Mouse (Mus musculus) forebrain, embryonic 16.5 days (tissue): Measurements from ENCODE around the gene Bmp3. TPM values are rescaled to one million over a fixed set of nuclear protein-coding genes. Genes with fewer than 3 reads are reported as not detected.

Experiments used
- ATAC-seq: fragments of 200-750 bp; cut with Nextera tagmentation; 2 replicates; pipeline ENCODE4 v1.8.0; 2017; ENCODE audit warnings: mild to moderate bottlenecking, moderate library complexity
- H3K27ac ChIP-seq: fragments of 300-500 bp; sonication (generic); 2 replicates; pipeline ENCODE4 v1.5.1; 2014; ENCODE audit warnings: low read length, control low read depth
- H3K27me3 ChIP-seq: fragments of 300-500 bp; sonication (generic); replicated peaks from 2 replicates; pipeline ENCODE4 v1.6.1; 2014; ENCODE audit warnings: low read length; ENCODE audit not compliant: control insufficient read depth, insufficient read depth
- H3K36me3 ChIP-seq: fragments of 300-500 bp; sonication (generic); 2 replicates; pipeline ENCODE4 v1.6.1; 2014; ENCODE audit not compliant: control insufficient read depth, insufficient read depth
- H3K4me1 ChIP-seq: fragments of 300-500 bp; sonication (generic); replicated peaks from 2 replicates; pipeline ENCODE4 v1.6.1; 2014; ENCODE audit warnings: low read length; ENCODE audit not compliant: control insufficient read depth, insufficient read depth
- H3K4me2 ChIP-seq: fragments of 300-500 bp; sonication (generic); 2 replicates; pipeline ENCODE4 v1.6.1; 2014; ENCODE audit warnings: mild to moderate bottlenecking, low read length, control low read depth
- H3K4me3 ChIP-seq: fragments of 300-500 bp; sonication (generic); replicated peaks from 2 replicates; pipeline ENCODE4 v1.5.1; 2014; ENCODE audit warnings: mild to moderate bottlenecking, low read length, control low read depth
- H3K9ac ChIP-seq: fragments of 300-500 bp; sonication (generic); replicated peaks from 2 replicates; pipeline ENCODE4 v1.6.1; 2014; ENCODE audit warnings: low read depth, low read length, control low read depth
- H3K9me3 ChIP-seq: fragments of 300-500 bp; sonication (generic); 2 replicates; pipeline ENCODE4 v1.6.1; 2016; ENCODE audit warnings: low read length; ENCODE audit not compliant: control insufficient read depth
- WGBS: fragments of 180-500 bp; shearing (Covaris S2); extraction: QIAGEN DNeasy Blood & Tissue Kit; methylation state at CpG from one replicate; pipeline ENCODE4 v1.1.7; 2014; 5-methylcytosine and 5-hydroxymethylcytosine counted together
- polyA plus RNA-seq: library from polyadenylated mRNA; unstranded; fragments of >200 nt; fragmentation: Nextera tagmentation; extraction: Ambion mirVana; gene quantifications from 2 replicates; pipeline ENCODE4 v1.2.1, GENCODE M21; 2015

Gene Bmp3
- polyA plus RNA-seq: 1.8 and 2.1 TPM in 2 replicates

GRCm38 (mm10) chr5:98854264-98854626 lies at the start of gene Bmp3:
Gene Bmp3 (plus strand): TSS chr5:98854415.
- peak within 1 kb of the TSS; percentile 55 for H3K4me3 ChIP-seq
- no peak within 1 kb of the TSS for H3K27ac ChIP-seq
- H3K4me1 ChIP-seq: peaks cover 10% of the 10 kb centered on the region
- 0% methylated on average over 10 of the region's 10 CpGs for WGBS
- H3K27me3 ChIP-seq: peaks cover 2% of the 10 kb centered on the region
- no peaks in the 10 kb centered on the region for H3K9me3 ChIP-seq
- H3K36me3 ChIP-seq: no peaks in the 10 kb centered on the region
- peak within 1 kb of the TSS; percentile 99 for H3K4me2 ChIP-seq
- peak within 1 kb of the TSS; percentile 54 for H3K9ac ChIP-seq
- ATAC-seq: peak; percentile 78

GRCm38 (mm10) chr5:98804761-98805160 lies 49.5 kb upstream of the Bmp3 start:
- Histone ChIP-seq H3K9ac (no peak overlapping the region), H3K4me3 (no peak overlapping the region), H3K4me1 (peaks cover 4% of the 10 kb centered on the region; the same call in 1 of the 2 replicates), H3K27ac (no peak overlapping the region), H3K27me3 (no peaks in the 10 kb centered on the region), H3K36me3 (no peaks in the 10 kb centered on the region), H3K9me3 (no peaks in the 10 kb centered on the region), H3K4me2 (no peak overlapping the region)
- ATAC-seq: no peak
- 88% methylated on average over 6 of the region's 6 CpGs for WGBS

DNA sequence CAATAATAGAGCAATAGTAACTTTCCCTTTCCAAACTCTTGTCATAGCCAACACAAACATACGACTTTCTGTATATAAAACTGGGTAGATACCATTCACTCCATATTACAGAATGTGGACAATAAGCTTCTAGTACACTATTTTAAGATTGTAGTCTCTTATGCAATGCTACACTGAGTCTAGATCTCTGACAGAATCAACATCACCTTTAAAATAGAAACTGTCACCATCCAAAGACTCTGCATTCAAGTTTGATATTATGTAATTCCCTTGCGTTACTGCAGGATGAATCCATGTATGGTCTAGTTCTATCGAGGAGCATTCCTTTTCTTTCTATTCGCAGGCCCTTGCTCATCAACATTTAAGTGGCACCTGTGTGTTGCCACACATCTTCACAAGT lies 47.7 kb upstream of the Bmp3 start:
- ATAC-seq: no peak
- Histone ChIP-seq H3K9ac (no peak overlapping the region), H3K36me3 (no peaks in the 10 kb centered on the region), H3K27ac (no peak overlapping the region), H3K9me3 (no peaks in the 10 kb centered on the region), H3K4me3 (no peak overlapping the region), H3K4me2 (no peak overlapping the region), H3K27me3 (no peaks in the 10 kb centered on the region), H3K4me1 (peaks cover 3% of the 10 kb centered on the region; the same call in 1 of the 2 replicates)
- 92% methylated on average over 4 of the region's 4 CpGs for WGBS

DNA sequence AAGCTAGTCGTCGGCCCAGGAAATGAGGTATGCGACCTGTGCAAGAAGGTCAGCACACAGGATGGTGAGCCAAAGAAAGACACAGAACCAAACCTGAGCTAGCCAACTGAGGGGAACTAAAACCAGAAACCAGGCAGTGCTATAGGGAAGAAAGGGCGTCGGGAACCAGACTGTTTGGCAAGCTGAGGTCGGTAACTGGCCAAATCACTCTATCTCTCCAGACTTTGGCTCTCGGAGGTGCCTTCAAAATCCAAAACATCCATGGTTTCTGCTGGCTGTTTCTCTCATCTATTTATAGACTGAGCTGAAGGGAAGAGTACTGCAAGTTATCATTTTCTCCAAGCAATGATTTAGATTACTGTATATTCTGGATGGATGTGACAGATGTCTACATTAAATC lies 47.2 kb upstream of the Bmp3 start:
- no peaks in the 10 kb centered on the region for H3K4me1 ChIP-seq
- ATAC-seq: no peak
- H3K9ac ChIP-seq: no peak overlapping the region
- H3K27me3 ChIP-seq: no peaks in the 10 kb centered on the region
- H3K4me3 ChIP-seq: no peak overlapping the region
- WGBS: 78% methylated on average over 7 of the region's 7 CpGs
- H3K27ac ChIP-seq: no peak overlapping the region
- H3K4me2 ChIP-seq: no peak overlapping the region
- H3K36me3 ChIP-seq: no peaks in the 10 kb centered on the region
- H3K9me3 ChIP-seq: no peaks in the 10 kb centered on the region

GRCm38 (mm10) chr5:98807953-98808352 lies 46.3 kb upstream of the Bmp3 start:
- H3K9ac ChIP-seq: no peak overlapping the region
- no peak for ATAC-seq
- no peaks in the 10 kb centered on the region for H3K4me1 ChIP-seq
- H3K36me3 ChIP-seq: no peaks in the 10 kb centered on the region
- H3K27ac ChIP-seq: no peak overlapping the region
- no peak overlapping the region for H3K4me2 ChIP-seq
- H3K9me3 ChIP-seq: 0 out of 2 replicates have a peak, but pooled peaks cover 2% of the 10 kb centered on the region
- H3K4me3 ChIP-seq: no peak overlapping the region
- H3K27me3 ChIP-seq: no peaks in the 10 kb centered on the region
- 81% methylated on average over 9 of the region's 9 CpGs for WGBS

DNA sequence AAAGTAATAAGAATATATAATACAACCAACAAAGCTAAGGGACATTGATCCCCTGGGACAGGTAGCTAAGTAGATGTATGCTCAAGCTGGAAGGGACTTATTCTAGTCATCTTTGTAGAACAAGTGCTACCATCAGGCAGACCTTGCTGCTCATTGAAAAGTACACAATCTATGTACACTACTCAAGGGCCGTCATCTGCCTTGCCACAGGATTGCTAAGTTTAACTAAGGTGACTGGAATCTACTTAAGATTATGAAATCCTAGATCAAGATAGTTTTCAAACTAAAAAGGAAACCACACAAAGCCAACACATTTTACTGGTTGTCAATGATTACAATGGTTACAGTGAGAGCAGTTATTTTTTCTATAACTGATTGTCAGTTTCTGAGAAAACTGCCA lies 41.8 kb upstream of the Bmp3 start:
- 94% methylated on average over 1 of the region's 1 CpGs for WGBS
- no peak overlapping the region for H3K4me2 ChIP-seq
- no peaks in the 10 kb centered on the region for H3K4me1 ChIP-seq

GRCm38 (mm10) chr5:98815269-98815668 lies 38.9 kb upstream of the Bmp3 start:
- ATAC-seq: no peak
- Histone ChIP-seq H3K27ac (no peak overlapping the region), H3K4me1 (no peaks in the 10 kb centered on the region), H3K36me3 (no peaks in the 10 kb centered on the region), H3K9me3 (0 out of 2 replicates have a peak, but pooled peaks cover 2% of the 10 kb centered on the region), H3K9ac (no peak overlapping the region), H3K4me3 (no peak overlapping the region), H3K27me3 (no peaks in the 10 kb centered on the region), H3K4me2 (no peak overlapping the region)
- WGBS: 76% methylated on average over 1 of the region's 1 CpGs

More for the DNA sequence above, 41.8 kb upstream of the Bmp3 start:
- H3K27me3 ChIP-seq: no peaks in the 10 kb centered on the region
- H3K4me3 ChIP-seq: no peak overlapping the region
- no peak overlapping the region for H3K9ac ChIP-seq
- H3K27ac ChIP-seq: no peak overlapping the region
- H3K9me3 ChIP-seq: 0 out of 2 replicates have a peak, but pooled peaks cover 2% of the 10 kb centered on the region
- ATAC-seq: no peak
- H3K36me3 ChIP-seq: no peaks in the 10 kb centered on the region

GRCm38 (mm10) chr5:98833760-98834159 lies 20.5 kb upstream of the Bmp3 start:
- Histone ChIP-seq H3K27me3 (no peaks in the 10 kb centered on the region), H3K9ac (no peak overlapping the region), H3K4me1 (no peaks in the 10 kb centered on the region), H3K4me3 (no peak overlapping the region), H3K9me3 (no peaks in the 10 kb centered on the region), H3K27ac (no peak overlapping the region), H3K36me3 (no peaks in the 10 kb centered on the region), H3K4me2 (no peak overlapping the region)
- no peak for ATAC-seq
- WGBS: 90% methylated on average over 9 of the region's 9 CpGs

- no peak for ATAC-seq
- Histone ChIP-seq H3K27ac (no peak overlapping the region), H3K27me3 (no peaks in the 10 kb centered on the region), H3K9ac (no peak overlapping the region), H3K4me1 (no peaks in the 10 kb centered on the region), H3K36me3 (no peaks in the 10 kb centered on the region), H3K4me2 (no peak overlapping the region), H3K9me3 (no peaks in the 10 kb centered on the region), H3K4me3 (no peak overlapping the region)
- WGBS: 81% methylated on average over 6 of the region's 6 CpGs
Observed at GRCm38 (mm10) chr5:98834300-98834699, 19.9 kb upstream of the Bmp3 start.
